Mouse (Mus musculus) urinary bladder, postnatal 10 days (tissue): ENCODE results near the gene Abr.

Experiments
- DNase-seq: peaks from one replicate; pipeline ENCODE4 v3.0.0; 2022; ENCODE audit warnings: low spot score

Gene Abr

GRCm38 (mm10) chr11:76569436-76569835 is 52.7 kb downstream of the Abr start:
- DNase-seq: no peak

GRCm38 (mm10) chr11:76566081-76566480 is 56.0 kb downstream of the Abr start:
- DNase-seq: no peak

- no peak for DNase-seq
These were observed 59.5 kb downstream of the Abr start for GRCm38 (mm10) chr11:76562584-76562983.

GRCm38 (mm10) chr11:76562165-76562564 is 59.9 kb downstream of the Abr start:
- DNase-seq: no peak

GRCm38 (mm10) chr11:76557837-76558236 is 64.3 kb downstream of the Abr start:
- no peak for DNase-seq

- DNase-seq: no peak
These were observed 73.9 kb downstream of the Abr start for GRCm38 (mm10) chr11:76548153-76548721.

GRCm38 (mm10) chr11:76547420-76547819 is 74.7 kb downstream of the Abr start:
- DNase-seq: no peak

GRCm38 (mm10) chr11:76546431-76546830 is 75.7 kb downstream of the Abr start:
- no peak for DNase-seq

- DNase-seq: no peak
These were observed 78.8 kb downstream of the Abr start for GRCm38 (mm10) chr11:76543300-76543699.

- DNase-seq: peak; percentile 24
These were observed 81.1 kb downstream of the Abr start for GRCm38 (mm10) chr11:76540973-76541372.

- DNase-seq: no peak
These were observed 84.7 kb downstream of the Abr start for GRCm38 (mm10) chr11:76537401-76537800.

GRCm38 (mm10) chr11:76536576-76537354 is 85.3 kb downstream of the Abr start:
- no peak for DNase-seq

- no peak for DNase-seq
These were observed 90.1 kb downstream of the Abr start for GRCm38 (mm10) chr11:76532001-76532400.

- no peak for DNase-seq
These were observed 91.0 kb downstream of the Abr start for GRCm38 (mm10) chr11:76530966-76531678.

GRCm38 (mm10) chr11:76530168-76530935 is 91.8 kb downstream of the Abr start:
- DNase-seq: no peak

GRCm38 (mm10) chr11:76529352-76530141 is 92.6 kb downstream of the Abr start:
- no peak for DNase-seq

GRCm38 (mm10) chr11:76525646-76526351 is 96.3 kb downstream of the Abr start:
- DNase-seq: no peak

- no peak for DNase-seq
These were observed 97.2 kb downstream of the Abr start for GRCm38 (mm10) chr11:76524947-76525346.

- no peak for DNase-seq
These were observed 98.8 kb downstream of the Abr start for GRCm38 (mm10) chr11:76523356-76523755.

- no peak for DNase-seq
These were observed 101.2 kb downstream of the Abr start for GRCm38 (mm10) chr11:76520889-76521288.

GRCm38 (mm10) chr11:76518613-76519012 is 103.5 kb downstream of the Abr start:
- DNase-seq: no peak
